Mouse (Mus musculus) heart, postnatal 14 days (tissue): Measurements from ENCODE around the gene Polg. TPM values are rescaled to one million over a fixed set of nuclear protein-coding genes. Genes with fewer than 3 reads are reported as not detected.

Experiments
- microRNA-seq, 2 experiments: library from miRNA; unstranded; fragments of <30 nt; microRNA quantifications; one replicate each; pipeline ENCODE4 v1.2.0; 2021 to 2022
- total RNA-seq, 2 experiments: library from RNA; stranded (reverse); gene quantifications; 2 replicates each; pipeline ENCODE4 v1.2.3; 2021

Gene Polg
- total RNA-seq, 2 experiments from 2014 or later, result 51.4 to 54.7 TPM

Small RNA genes within 50 kb of the gene (microRNA-seq; reads per million reads assigned to microRNA genes)
- 1.6 to 60.4 reads per million in 2 experiments for gene Mir9-3

Other genes with a start within 250 kb of the Polg start
- 10 to 100 TPM; 40.3 to 45.0 TPM for gene Abhd2, start 193.2 kb downstream of the Polg start, total RNA-seq
- not detected for gene Rlbp1, start 79.3 kb downstream of the Polg start, total RNA-seq
- gene Fanci, start 74.4 kb downstream of the Polg start, total RNA-seq, result 1 to 10 TPM in 1 of 2 experiments, under 1 TPM in 1; 0.55 to 1.5 TPM
- not detected for gene Rhcg, start 151.3 kb upstream of the Polg start, total RNA-seq
- 1 to 10 TPM in 1 of 2 experiments, under 1 TPM in 1; 0.29 to 1.2 TPM for gene Ticrr, start 193.8 kb upstream of the Polg start, total RNA-seq
- gene Kif7, start 249.4 kb upstream of the Polg start, total RNA-seq, result 1 to 10 TPM; 2.2 to 2.5 TPM